Comparison of ENCODE assay signal across 11 mouse cellular contexts in the genomic region with DNA sequence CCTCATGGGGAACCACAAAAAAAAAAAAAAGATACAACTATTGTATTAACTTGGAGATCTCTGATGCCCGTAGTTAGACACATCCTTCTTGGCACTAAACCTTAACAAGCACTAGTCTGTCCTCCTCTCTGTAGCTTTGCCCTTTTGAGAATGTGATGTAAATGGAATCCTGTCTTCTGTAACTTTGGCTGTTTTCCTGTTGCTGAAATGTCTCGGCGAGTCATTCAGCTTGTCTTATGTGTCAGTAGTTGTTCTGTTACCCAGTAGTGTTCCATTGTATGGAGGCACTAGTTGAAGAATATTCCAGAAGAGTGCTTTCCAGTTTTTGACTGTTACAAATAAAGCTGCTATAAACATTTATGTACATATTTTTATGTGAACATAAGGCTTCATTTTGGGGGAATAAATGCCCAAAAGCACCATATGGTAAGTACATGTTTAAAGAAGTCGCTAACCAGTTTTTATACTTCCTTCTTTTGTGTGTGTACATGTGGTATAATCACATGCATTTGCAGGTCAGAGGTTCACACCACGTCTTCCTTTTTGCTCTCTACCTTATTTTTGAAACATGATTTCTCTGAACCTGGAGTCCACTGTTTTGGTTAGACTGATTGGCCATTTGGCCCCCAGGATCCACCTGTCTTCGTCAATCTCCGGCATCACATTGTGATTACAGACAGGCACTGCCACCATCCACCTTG.
"Had no signal": no experiment of that assay in that cellular context is flagged by ENCODE, and none has a peak within 500 bp of the region (broad histone marks: within the 10 kb centered on the region; RNA-seq: fewer than 3 reads in every experiment).

No protein-coding gene starts in this region.

- H3K27me3 ChIP-seq: limb, embryonic 15.5 days; liver, embryonic 12.5 days; midbrain, embryonic 12.5 days had no signal

- DNase-seq: kidney, adult 18-20 months; kidney, postnatal 10 days; lung, embryonic 14.5 days; lung, postnatal 10 days; lung, postnatal 4 days; thymus, adult 2 months; thymus, postnatal 25 days had no signal

- ATAC-seq: liver, embryonic 12.5 days; midbrain, embryonic 16.5 days had no signal
